Mouse (Mus musculus) adrenal gland, postnatal 4 days (tissue): Measurements from ENCODE around the gene Mpp5. TPM values are rescaled to one million over a fixed set of nuclear protein-coding genes. Genes with fewer than 3 reads are reported as not detected.

ENCODE experiments used
- DNase-seq, 2 experiments: peaks; one replicate each; pipeline ENCODE4 v3.0.0; 2021 to 2022; ENCODE audit warnings: low spot score in 2 of 2, mixed read lengths in 2 of 2
- total RNA-seq, 2 experiments: library from RNA; stranded (reverse); gene quantifications; 2 replicates each; pipeline ENCODE4 v1.2.3; 2021

Gene Mpp5
- total RNA-seq, 2 experiments from 2014 or later: 18.4 to 26.1 TPM

DNA sequence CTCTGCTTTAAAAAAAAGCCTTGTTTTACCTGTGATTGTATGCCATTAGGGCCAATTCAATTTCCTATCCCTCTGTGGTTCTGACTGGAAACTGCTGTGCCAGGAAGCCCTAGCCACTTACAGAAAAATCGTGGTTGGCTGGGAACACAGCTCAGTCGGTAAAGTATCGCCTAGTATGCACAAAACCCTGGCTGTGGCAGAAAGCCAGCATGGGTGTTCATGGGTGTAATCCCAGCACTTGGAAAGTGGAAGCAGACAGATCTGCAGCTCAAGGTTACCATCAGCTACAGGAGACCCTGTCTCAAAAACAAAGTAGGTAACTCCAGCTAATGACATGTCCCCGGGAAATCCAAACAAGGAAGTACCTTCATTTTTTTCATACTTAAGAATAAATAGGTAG lies 91.2 kb downstream of the Mpp5 start:
- DNase-seq: no peak

DNA sequence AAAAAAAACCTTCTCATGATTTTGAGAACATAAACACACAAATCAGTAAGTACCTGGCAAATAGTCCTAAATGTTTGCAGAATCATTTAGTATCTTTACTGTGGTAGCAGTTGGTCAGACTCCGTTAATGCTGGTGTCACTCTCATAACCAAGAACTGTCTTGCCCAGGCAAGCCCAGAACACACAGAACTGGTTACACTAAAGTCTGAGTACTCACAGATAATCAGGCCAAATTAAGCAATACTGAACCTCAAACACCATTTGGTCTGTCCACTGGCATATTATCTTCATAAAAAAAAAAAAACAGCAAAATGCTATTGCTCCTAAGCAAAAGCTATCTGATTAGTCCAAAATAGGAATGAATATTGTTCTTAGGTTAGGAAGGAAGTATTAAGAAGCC lies 93.7 kb downstream of the Mpp5 start:
- DNase-seq: no peak

DNA sequence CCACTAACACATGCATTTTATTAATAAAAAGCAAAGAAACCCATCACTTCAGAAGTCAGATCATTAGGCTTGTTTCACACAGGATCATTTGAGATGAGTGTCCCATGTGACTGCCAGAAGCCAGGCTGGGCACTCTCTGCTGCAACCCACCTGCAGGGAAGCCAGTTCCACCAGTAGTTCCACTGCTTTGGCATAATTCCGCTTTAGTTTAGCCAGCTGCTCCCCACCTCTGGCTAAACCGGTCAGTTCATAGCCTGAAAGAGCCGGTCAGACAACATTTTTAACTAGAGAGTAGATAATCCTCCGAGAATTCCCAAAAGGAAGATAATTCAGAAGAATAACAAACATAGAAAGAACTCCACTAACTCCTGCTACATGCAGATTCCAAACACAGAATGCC lies 99.5 kb downstream of the Mpp5 start:
- no peak for DNase-seq

DNA sequence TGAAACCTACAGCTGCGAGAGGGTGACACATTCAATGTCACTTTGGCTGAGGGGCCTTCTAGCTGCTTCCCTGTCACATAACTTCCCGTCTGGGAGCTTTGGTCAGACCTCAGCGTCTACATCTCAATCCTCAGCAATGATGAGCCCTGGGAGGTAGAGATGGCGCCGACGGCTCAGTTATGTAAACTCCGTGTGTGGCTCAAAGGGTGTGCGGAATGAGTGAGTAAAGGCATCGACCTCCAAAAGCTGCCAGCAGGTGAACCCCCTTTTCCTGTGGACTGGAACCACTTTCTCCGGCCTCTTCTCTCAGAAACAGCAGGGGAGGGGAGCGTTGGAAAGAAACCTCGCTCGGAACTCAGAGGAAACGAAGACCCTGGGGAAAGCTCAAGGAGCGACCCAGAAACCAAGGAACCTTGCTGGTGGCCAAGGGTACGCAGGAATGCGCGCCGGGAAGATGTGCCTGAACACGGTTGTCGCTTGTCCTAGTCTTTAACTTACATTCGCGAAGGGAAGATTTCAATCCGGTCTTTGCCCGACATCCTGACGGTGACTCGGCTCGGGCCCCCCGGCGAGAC lies 112.3 kb downstream of the Mpp5 start:
- no peak for DNase-seq

DNA sequence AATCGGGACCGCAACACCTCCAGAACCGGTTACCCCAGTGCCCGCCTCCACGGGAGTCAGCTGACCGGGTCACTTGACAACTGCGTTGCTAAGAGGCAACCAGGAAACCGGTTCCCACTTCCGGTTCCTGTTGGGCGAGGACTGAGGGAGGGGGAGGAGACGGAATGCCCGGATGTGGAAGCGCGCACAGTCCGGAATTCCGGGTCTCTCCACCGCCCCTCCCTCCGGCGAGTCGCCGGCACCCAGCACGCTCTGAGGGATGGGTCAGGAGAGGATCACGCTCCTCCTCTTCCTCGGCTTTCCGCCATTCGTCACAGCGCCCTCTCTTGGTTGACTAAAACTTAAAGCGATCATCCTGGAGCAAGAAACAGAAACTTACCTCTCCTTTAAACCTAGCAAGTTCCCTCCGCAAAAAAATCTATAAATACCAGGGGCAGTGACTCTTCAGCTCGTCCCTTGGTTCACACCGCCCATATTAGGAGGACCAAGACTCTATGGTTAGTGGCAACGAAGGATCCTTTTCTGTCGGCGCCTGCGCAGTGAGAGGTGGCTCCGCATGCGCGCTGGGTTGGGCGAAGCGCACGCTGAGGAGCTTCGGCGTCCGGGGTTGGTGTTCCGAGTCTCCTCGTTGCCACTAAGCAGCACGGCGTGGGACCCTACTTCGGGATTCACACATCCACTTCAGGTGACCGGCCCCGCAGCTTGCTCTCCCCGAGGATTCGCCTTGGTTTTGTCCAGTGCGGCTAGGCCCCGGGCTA lies 113.0 kb downstream of the Mpp5 start, which contains the start of the genes Atp6v1d and Eif2s1:
Gene Atp6v1d (minus strand): TSS at position 143 of the 758 bp plus-strand sequence.
Gene Eif2s1 (plus strand): TSS at position 324 of the 758 bp plus-strand sequence.
- DNase-seq: peak; percentile 89 to 97

DNA sequence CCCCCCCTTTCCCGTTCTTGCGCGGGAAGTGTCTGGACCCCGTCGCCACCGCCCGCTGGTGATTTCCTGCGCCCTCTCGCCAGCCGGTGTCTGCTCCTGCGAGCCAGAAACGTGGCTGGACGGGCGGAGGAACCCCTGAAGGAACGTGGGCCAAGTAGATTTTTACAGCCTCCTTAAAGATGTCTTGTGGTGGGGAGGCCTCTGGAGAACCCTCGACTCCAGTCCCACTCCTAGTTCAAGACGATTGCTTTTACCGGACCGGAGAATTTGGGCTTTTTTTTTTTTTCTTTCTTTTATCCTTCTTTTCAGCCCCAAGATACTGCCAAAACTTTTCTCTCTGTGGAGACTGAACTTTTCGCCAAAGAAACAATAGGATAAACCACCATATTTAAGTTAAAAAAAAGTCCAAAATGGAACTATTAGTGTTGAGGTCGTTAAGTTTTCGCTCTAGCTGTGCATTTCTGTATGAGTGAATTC lies 113.6 kb downstream of the Mpp5 start:
- no peak for DNase-seq

DNA sequence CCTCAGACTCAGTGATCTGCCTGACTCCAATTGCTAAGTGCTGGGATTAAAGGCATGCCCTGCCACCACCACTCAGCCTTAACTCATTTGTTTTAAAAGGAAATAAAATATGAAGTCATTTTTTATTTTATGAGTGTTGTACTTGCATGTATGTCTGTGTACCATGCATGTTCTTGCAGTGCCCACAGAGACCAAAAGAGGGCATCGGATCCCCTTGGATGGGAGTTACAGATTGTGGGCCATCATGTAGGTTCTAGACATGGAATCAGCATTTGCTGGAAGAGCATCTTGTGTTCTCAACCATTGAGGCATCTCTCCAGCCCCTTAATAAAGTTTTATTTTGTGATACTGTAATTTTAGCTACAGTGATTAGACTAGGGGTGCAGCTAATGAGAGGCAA lies 116.7 kb downstream of the Mpp5 start:
- no peak for DNase-seq

DNA sequence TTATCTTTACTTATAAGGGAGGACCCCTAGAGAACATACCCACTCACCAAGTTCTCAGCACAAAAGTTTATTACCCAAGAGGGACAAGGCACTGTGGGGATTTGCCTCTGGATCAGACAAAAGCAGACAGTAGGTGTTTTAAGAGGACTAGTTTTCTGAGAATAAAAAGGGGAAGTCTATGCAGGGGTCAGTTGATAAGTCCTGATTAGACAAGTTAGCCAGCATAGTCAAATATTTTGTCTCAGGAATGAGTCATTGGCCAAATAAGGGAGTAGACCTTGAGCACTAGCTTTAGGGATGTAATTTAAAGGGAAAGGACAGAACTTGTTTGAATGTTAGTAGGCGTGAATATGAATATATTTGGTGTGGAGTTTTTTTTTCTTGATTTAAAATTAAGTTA lies 119.4 kb downstream of the Mpp5 start:
- no peak for DNase-seq

DNA sequence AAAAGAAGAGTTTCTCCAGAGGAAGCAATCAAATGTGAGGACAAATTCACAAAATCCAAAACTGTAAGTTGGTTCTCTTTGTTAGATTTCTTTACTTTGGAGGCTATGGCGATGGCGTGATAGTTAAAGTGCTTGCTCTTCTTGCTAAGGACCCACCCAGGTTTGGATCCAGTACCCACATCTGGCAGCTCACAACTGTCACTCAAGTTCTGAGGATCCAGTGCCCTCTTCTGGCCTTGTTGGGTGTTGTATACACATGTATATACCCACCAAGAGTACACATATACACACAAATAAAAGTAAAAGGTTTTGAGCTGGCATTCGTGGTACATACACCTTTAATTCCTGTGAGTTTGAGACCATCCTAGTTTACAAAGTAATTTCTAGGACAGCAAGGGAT lies 125.9 kb downstream of the Mpp5 start:
- no peak for DNase-seq

DNA sequence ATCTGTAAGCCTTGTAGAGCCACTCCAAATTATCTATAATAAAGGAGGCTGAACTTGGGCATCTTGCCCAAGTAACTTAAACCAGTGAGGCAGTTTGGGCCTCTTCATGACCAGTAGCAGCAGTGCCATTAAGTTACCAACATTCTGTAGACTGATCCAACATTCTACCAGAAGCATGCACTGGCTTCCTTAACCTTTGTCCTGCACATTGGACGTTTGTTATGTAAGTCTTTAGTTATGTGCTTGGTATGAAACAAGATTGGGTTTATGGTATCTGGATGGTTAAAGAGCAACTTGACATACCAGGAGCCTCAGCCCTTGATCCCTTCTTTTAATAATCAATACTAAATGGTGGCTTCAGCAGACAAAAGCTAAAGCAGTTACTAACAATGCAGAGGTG lies 141.4 kb downstream of the Mpp5 start:
- no peak for DNase-seq

Other genes starting within 250 kb of the Mpp5 start
- gene Fam71d, start 57.4 kb upstream of the Mpp5 start, total RNA-seq: under 1 TPM in 1 of 2 experiments, not detected in 1; 0.36 TPM
- gene Atp6v1d, start 112.7 kb downstream of the Mpp5 start, total RNA-seq: 10 to 100 TPM; 48.4 to 57.7 TPM
- 10 to 100 TPM; 71.2 to 78.5 TPM for gene Eif2s1, start 112.9 kb downstream of the Mpp5 start, total RNA-seq
- gene Plek2, start 158.1 kb downstream of the Mpp5 start, total RNA-seq: 1 to 10 TPM; 1.5 to 2.9 TPM